Mouse (Mus musculus) CD8-positive naive resting alpha-beta T cell, adult 2 months (primary cell): Measurements from ENCODE around the gene Grwd1.
A peak's percentile ranks its signal among the peaks of the same experiment; 100 is the strongest.

Source experiments
- DNase-seq, 2 experiments: peaks; one replicate each; pipeline ENCODE4 v3.0.0; 2022; ENCODE audit warnings: low read depth in 2 of 2, low spot score in 2 of 2

The Grwd1 gene

GRCm38 (mm10) chr7:45842950-45843744, 12.4 kb upstream of the Grwd1 start:
- no peak for DNase-seq

- DNase-seq = no peak
These were observed 3.2 kb upstream of the Grwd1 start for GRCm38 (mm10) chr7:45833924-45834323.

GRCm38 (mm10) chr7:45833148-45833790, 2.5 kb upstream of the Grwd1 start:
- DNase-seq = no peak

- DNase-seq = no peak
These were observed 1.7 kb upstream of the Grwd1 start for GRCm38 (mm10) chr7:45832428-45832827.

- DNase-seq = no peak
These were observed 383 bp upstream of the Grwd1 start for GRCm38 (mm10) chr7:45831128-45831525.

GRCm38 (mm10) chr7:45826631-45827030, 4.1 kb downstream of the Grwd1 start:
- no peak for DNase-seq

GRCm38 (mm10) chr7:45824598-45824997, 6.1 kb downstream of the Grwd1 start, which contains the start of gene Kcnj14:
Gene Kcnj14, minus strand, starts transcription at chr7:45824782.
- no peak for DNase-seq

- no peak for DNase-seq
These were observed 9.8 kb downstream of the Grwd1 start for GRCm38 (mm10) chr7:45820913-45821312.

- no peak for DNase-seq
These were observed 10.9 kb downstream of the Grwd1 start for GRCm38 (mm10) chr7:45819843-45820242.

- no peak for DNase-seq
These were observed 14.8 kb downstream of the Grwd1 start for GRCm38 (mm10) chr7:45815984-45816351.

GRCm38 (mm10) chr7:45815323-45815983, 15.3 kb downstream of the Grwd1 start:
- DNase-seq = no peak

GRCm38 (mm10) chr7:45814841-45815240, 15.9 kb downstream of the Grwd1 start:
- no peak for DNase-seq

- DNase-seq = peak; percentile 99 to 100
These were observed 16.7 kb downstream of the Grwd1 start, which contains the start of gene Cyth2 for GRCm38 (mm10) chr7:45813787-45814779. Gene Cyth2, minus strand, starts transcription at chr7:45814581.

GRCm38 (mm10) chr7:45812921-45813320, 17.8 kb downstream of the Grwd1 start:
- DNase-seq = no peak

GRCm38 (mm10) chr7:45809276-45810075, 21.3 kb downstream of the Grwd1 start:
- no peak for DNase-seq

GRCm38 (mm10) chr7:45808471-45808870, 22.3 kb downstream of the Grwd1 start:
- no peak for DNase-seq

GRCm38 (mm10) chr7:45805941-45806340, 24.8 kb downstream of the Grwd1 start:
- DNase-seq = no peak

GRCm38 (mm10) chr7:45802551-45802950, 28.2 kb downstream of the Grwd1 start:
- DNase-seq = no peak

- DNase-seq = peak; percentile 91 to 93
These were observed 29.4 kb downstream of the Grwd1 start for GRCm38 (mm10) chr7:45801348-45801747.
